Mouse (Mus musculus) spleen, adult 2 months (tissue): ENCODE results near the gene Pbrm1.

Source experiments
- CTCF ChIP-seq: fragments of 200-500 bp; IDR thresholded peaks from 2 replicates; pipeline ENCODE4 v1.5.1; 2011; ENCODE audit warnings: mild to moderate bottlenecking, inconsistent platforms; ENCODE audit not compliant: insufficient read depth, insufficient read length, insufficient replicate concordance; ENCODE audit errors: extremely low read depth
- POLR2A ChIP-seq: fragments of 200-500 bp; IDR thresholded peaks from 2 replicates; pipeline ENCODE4 v1.6.1; 2011; ENCODE audit warnings: low read depth, low read length, inconsistent platforms

DNA sequence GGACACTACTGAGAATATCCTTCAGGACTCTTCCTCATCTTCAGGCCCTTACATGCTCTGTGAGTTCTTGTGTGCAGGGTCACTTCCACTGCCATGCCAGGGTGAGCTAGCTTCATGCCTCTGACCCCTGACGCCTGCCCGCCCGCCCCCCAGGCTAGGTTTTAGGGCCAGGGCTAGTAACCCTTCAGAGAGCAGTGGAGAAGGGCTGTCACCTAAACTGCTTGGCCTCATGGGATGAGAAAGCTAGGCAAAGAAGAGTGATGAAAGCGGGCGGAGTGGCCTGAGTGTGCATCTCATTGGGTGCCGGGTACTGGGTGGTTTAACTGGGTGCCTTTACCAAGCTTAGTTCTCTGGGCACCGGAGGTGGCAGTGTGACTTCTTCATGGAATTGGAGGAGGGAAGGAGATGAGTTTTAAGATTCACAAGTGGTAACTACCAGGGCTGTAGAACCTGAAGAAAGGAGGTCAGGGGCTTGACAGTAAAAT lies 113.6 kb downstream of the Pbrm1 start:
- TF ChIP-seq POLR2A (no peak), CTCF (no peak)
